ENCODE assay signal across 8 mouse cellular contexts in the genomic region with DNA sequence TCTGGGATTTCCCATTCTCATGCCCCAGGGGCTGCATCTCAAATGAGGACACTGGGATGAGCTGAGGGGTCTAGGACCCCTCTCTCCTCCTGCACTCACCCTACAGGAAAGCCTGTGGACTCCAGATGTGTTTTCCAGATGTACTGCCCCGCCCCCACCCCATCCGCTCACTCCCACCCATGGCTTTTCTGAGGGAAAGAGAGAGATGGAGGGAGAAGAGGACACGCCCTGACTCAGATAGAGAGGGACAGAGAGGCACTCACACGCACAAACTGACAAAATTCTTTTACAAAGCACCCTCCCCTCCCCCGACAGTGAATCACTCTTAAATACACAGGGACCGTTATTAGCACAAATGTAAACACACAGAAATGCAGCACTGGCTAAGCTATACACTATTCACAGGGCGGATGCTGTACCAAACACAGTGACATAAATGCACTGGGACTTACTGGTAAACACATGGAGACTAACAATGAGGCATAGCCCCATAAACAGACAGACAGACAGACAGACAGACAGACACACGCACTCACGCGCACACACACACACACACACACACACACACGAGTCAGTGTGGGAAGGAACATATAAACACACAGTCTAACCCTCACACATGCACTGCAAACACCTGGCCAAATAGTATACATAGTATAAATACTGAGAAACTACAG. TPM values are rescaled to one million over a fixed set of nuclear protein-coding genes. Genes with fewer than 3 reads are reported as not detected.
A peak's percentile ranks its signal among the peaks of the same experiment; 100 is the strongest.
DNase-seq lines count a peak whose midpoint lies in the region; ATAC-seq and TF ChIP-seq lines count a peak whose summit lies in the region.

No protein-coding gene starts in this region.

- 48% methylated on average over 11 of the region's 11 CpGs for WGBS in forebrain, embryonic 13.5 days
- 32% methylated on average over 10 of the region's 11 CpGs for WGBS in limb, embryonic 14.5 days

- no peaks in the 10 kb centered on the region for H3K36me3 ChIP-seq in megakaryocyte, embryonic 14.5 days (replicated peaks; ENCODE audit: low read length)
- peaks cover 13% of the 10 kb centered on the region for H3K36me3 ChIP-seq in forebrain, embryonic 13.5 days (ENCODE audit: poor library complexity, severe bottlenecking)
- peaks cover 47% of the 10 kb centered on the region for H3K36me3 ChIP-seq in limb, embryonic 14.5 days (ENCODE audit: control insufficient read depth, insufficient read depth, low read length)

- no peak for ATAC-seq in megakaryocyte, adult 5-6 weeks (ENCODE audit: poor library complexity, severe bottlenecking)
- ATAC-seq in forebrain, embryonic 13.5 days = peak; percentile 28; the same call in 1 of the 2 replicates
- peak; percentile 74 for ATAC-seq in limb, embryonic 14.5 days (ENCODE audit: low FRiP score, low read depth)
- ATAC-seq in monocyte, adult 5-6 weeks (replicated peaks; ENCODE audit: insufficient number of reproducible peaks, low FRiP score, low TSS enrichment, poor library complexity, severe bottlenecking) = no peak

- H3K27ac ChIP-seq in forebrain, embryonic 13.5 days = no peak overlapping the region
- H3K27ac ChIP-seq in limb, embryonic 14.5 days (replicated peaks; ENCODE audit: low read depth, low read length) = peak overlapping the region; percentile 63

- peak; percentile 26 for DNase-seq in limb, embryonic 14.5 days (ENCODE audit: low spot score)
- DNase-seq in naive thymus-derived CD4-positive, alpha-beta T cell, adult 2 months (ENCODE audit: low read depth) = peak; percentile 61
- no peak for DNase-seq in c-Kit-positive CD71-positive TER-119-positive erythroid progenitor cells, embryonic 14.5 days (ENCODE audit: low spot score)
- no peak for DNase-seq in cerebellum, adult 11-12 months

- H3K9me3 ChIP-seq in megakaryocyte, embryonic 14.5 days = no peaks in the 10 kb centered on the region
- H3K9me3 ChIP-seq in forebrain, embryonic 13.5 days (replicated peaks) = no peaks in the 10 kb centered on the region
- no peaks in the 10 kb centered on the region for H3K9me3 ChIP-seq in limb, embryonic 14.5 days (ENCODE audit: control insufficient read depth, low read length)

- peak overlapping the region; percentile 56 for H3K4me2 ChIP-seq in forebrain, embryonic 13.5 days
- peak overlapping the region; percentile 67 for H3K4me2 ChIP-seq in limb, embryonic 14.5 days (replicated peaks; ENCODE audit: low read depth, low read length, severe bottlenecking)

- no peak for TF ChIP-seq POLR2A in limb, embryonic 14.5 days (IDR thresholded peaks at IDR 0.05; ENCODE audit: borderline replicate concordance, extremely low read depth, insufficient read depth, insufficient read length)

- peak overlapping the region; percentile 85 for H3K4me3 ChIP-seq in megakaryocyte, embryonic 14.5 days (replicated peaks)
- peak overlapping the region; percentile 26; the same call in 1 of the 2 replicates for H3K4me3 ChIP-seq in forebrain, embryonic 13.5 days
- H3K4me3 ChIP-seq in limb, embryonic 14.5 days (replicated peaks; ENCODE audit: low read length) = peak overlapping the region; percentile 26

- peaks cover 22% of the 10 kb centered on the region for H3K27me3 ChIP-seq in megakaryocyte, embryonic 14.5 days (replicated peaks)
- no peaks in the 10 kb centered on the region for H3K27me3 ChIP-seq in forebrain, embryonic 13.5 days
- H3K27me3 ChIP-seq in limb, embryonic 14.5 days (ENCODE audit: control insufficient read depth, insufficient read depth, low read length) = no peaks in the 10 kb centered on the region

- H3K9ac ChIP-seq in forebrain, embryonic 13.5 days = peak overlapping the region; percentile 45
- H3K9ac ChIP-seq in limb, embryonic 14.5 days (ENCODE audit: low read depth, low read length, severe bottlenecking) = peak overlapping the region; percentile 49

- peaks cover 73% of the 10 kb centered on the region for H3K4me1 ChIP-seq in megakaryocyte, embryonic 14.5 days
- peaks cover 19% of the 10 kb centered on the region for H3K4me1 ChIP-seq in forebrain, embryonic 13.5 days
- H3K4me1 ChIP-seq in limb, embryonic 14.5 days (ENCODE audit: control insufficient read depth, insufficient read depth, low read length) = peaks cover 21% of the 10 kb centered on the region

RNA-seq across cellular contexts. Expression of gene Axl, which starts 6.4 kb away (rescaled TPM):
- polyA plus RNA-seq in megakaryocyte, embryonic 14.5 days (2012; ENCODE audit: insufficient read depth, low replicate concordance) = 7.4 and 18.0 TPM in 2 replicates
- 7.7 and 8.0 TPM in 2 replicates for total RNA-seq in megakaryocyte, adult 5-6 weeks (2015)
- 5.7 and 7.6 TPM in 2 replicates for total RNA-seq in megakaryocyte, adult 5-6 weeks (2017)
- 18.1 and 19.4 TPM in 2 replicates for polyA plus RNA-seq in forebrain, embryonic 13.5 days (2015; fragmentation: Nextera tagmentation; extraction: Ambion mirVana)
- 80.2 and 94.4 TPM in 2 replicates for polyA plus RNA-seq in limb, embryonic 14.5 days (2012; rRNA removed)
- polyA plus RNA-seq in limb, embryonic 14.5 days (2014; fragmentation: Nextera tagmentation; extraction: Ambion mirVana) = 111 and 132 TPM in 2 replicates
- 4.9 to 6.4 TPM (median 5.8 TPM) in 3 replicates for total RNA-seq in monocyte, adult 5-6 weeks (2017)

RNA-seq across cellular contexts. Expression of gene Hnrnpul1, which starts 27.5 kb away (rescaled TPM):
- polyA plus RNA-seq in megakaryocyte, embryonic 14.5 days (2012; ENCODE audit: insufficient read depth, low replicate concordance) = 168 and 350 TPM in 2 replicates
- total RNA-seq in megakaryocyte, adult 5-6 weeks (2015) = 134 and 143 TPM in 2 replicates
- 121 and 148 TPM in 2 replicates for total RNA-seq in megakaryocyte, adult 5-6 weeks (2017)
- 60.8 and 65.0 TPM in 2 replicates for polyA plus RNA-seq in forebrain, embryonic 13.5 days (2015; fragmentation: Nextera tagmentation; extraction: Ambion mirVana)
- polyA plus RNA-seq in limb, embryonic 14.5 days (2012; rRNA removed) = 66.8 and 73.4 TPM in 2 replicates
- polyA plus RNA-seq in limb, embryonic 14.5 days (2014; fragmentation: Nextera tagmentation; extraction: Ambion mirVana) = 77.1 and 80.7 TPM in 2 replicates
- total RNA-seq in monocyte, adult 5-6 weeks (2017) = 116 to 171 TPM (median 131 TPM) in 3 replicates

RNA-seq across cellular contexts. Expression of gene Cyp2s1, which starts 34.6 kb away (rescaled TPM):
- polyA plus RNA-seq in megakaryocyte, embryonic 14.5 days (2012; ENCODE audit: insufficient read depth, low replicate concordance) = not detected in 2 replicates
- 0.21 TPM in 1 of 2 replicates, not detected in the other for total RNA-seq in megakaryocyte, adult 5-6 weeks (2015)
- total RNA-seq in megakaryocyte, adult 5-6 weeks (2017) = not detected in 2 replicates
- polyA plus RNA-seq in forebrain, embryonic 13.5 days (2015; fragmentation: Nextera tagmentation; extraction: Ambion mirVana) = 0.49 and 0.78 TPM in 2 replicates
- polyA plus RNA-seq in limb, embryonic 14.5 days (2012; rRNA removed) = 2.6 and 3.3 TPM in 2 replicates
- polyA plus RNA-seq in limb, embryonic 14.5 days (2014; fragmentation: Nextera tagmentation; extraction: Ambion mirVana) = 1.6 and 2.0 TPM in 2 replicates
- not detected in 3 replicates for total RNA-seq in monocyte, adult 5-6 weeks (2017)

Comparison
In these comparisons a context has a peak if more than half of its experiments do, and no peak if none do; other contexts are left out.
1. H3K4me3 ChIP-seq: peak in every context shown above with its lines; median percentile 85 in megakaryocyte, embryonic 14.5 days; 26 in forebrain, embryonic 13.5 days; 26 in limb, embryonic 14.5 days.
2. ATAC-seq: peak in forebrain, embryonic 13.5 days (single experiment) and limb, embryonic 14.5 days (single experiment); none in megakaryocyte, adult 5-6 weeks (single experiment) and monocyte, adult 5-6 weeks (single experiment).
3. DNase-seq: peak in limb, embryonic 14.5 days (single experiment) and naive thymus-derived CD4-positive, alpha-beta T cell, adult 2 months (single experiment); none in c-Kit-positive CD71-positive TER-119-positive erythroid progenitor cells, embryonic 14.5 days (single experiment) and cerebellum, adult 11-12 months (single experiment).